Mouse (Mus musculus): ENCODE results near the gene Ibsp. TPM values are rescaled to one million over a fixed set of nuclear protein-coding genes. Genes with fewer than 3 reads are reported as not detected.

Gene Ibsp
- polyA plus RNA-seq, 1 experiment from 2014 or later = not detected

DNA sequence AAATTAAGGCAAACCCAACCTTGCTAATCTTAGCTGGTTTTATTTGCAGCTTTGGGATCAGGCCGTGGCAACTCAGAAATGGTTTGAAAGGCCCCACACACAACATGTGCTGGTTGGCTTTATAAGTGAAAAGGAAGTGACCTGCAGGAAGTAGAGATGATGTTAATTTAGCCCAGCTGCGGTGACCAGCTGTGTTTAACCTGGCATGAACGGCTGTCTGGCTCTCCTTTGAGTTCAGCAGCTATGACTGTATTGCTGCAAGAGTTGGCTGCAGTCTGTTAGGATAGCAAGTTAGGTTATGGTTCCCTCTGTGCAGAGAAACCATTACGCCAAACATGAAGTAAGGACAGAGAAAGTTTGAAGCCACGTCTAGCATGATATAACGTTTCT, 46.3 kb downstream of the Ibsp start:
- no peaks in the 10 kb centered on the region for H3K9me3 ChIP-seq (ENCODE audit: control insufficient read depth, low read length)
- H3K4me1 ChIP-seq (ENCODE audit: control insufficient read depth, insufficient read depth, low read length) = no peaks in the 10 kb centered on the region
- no peak overlapping the region for H3K9ac ChIP-seq (ENCODE audit: low read length)
- no peak overlapping the region for H3K4me2 ChIP-seq (ENCODE audit: low read depth, severe bottlenecking)
- H3K27ac ChIP-seq (replicated peaks; ENCODE audit: low read depth, low read length) = no peak overlapping the region
- no peak for ATAC-seq (ENCODE audit: insufficient number of reproducible peaks, low FRiP score, low TSS enrichment, low read depth)
- WGBS = 63% methylated on average over 6 of the region's 6 CpGs
- H3K36me3 ChIP-seq (ENCODE audit: control insufficient read depth, insufficient read depth, low read length) = no peaks in the 10 kb centered on the region
- no peak overlapping the region for H3K4me3 ChIP-seq (ENCODE audit: low read depth, low read length)
- H3K27me3 ChIP-seq (ENCODE audit: control insufficient read depth, insufficient read depth, low read length) = no peaks in the 10 kb centered on the region
- DNase-seq (ENCODE audit: low spot score) = peak; percentile 47

- no peak for ATAC-seq (ENCODE audit: insufficient number of reproducible peaks, low FRiP score, low TSS enrichment, low read depth)
- Histone ChIP-seq H3K9ac (ENCODE audit: low read length) (no peak overlapping the region), H3K27ac (replicated peaks; ENCODE audit: low read depth, low read length) (no peak overlapping the region), H3K4me3 (ENCODE audit: low read depth, low read length) (no peak overlapping the region), H3K4me1 (ENCODE audit: control insufficient read depth, insufficient read depth, low read length) (0 out of 2 replicates have a peak, but pooled peaks cover 3% of the 10 kb centered on the region), H3K36me3 (ENCODE audit: control insufficient read depth, insufficient read depth, low read length) (no peaks in the 10 kb centered on the region), H3K4me2 (ENCODE audit: low read depth, severe bottlenecking) (no peak overlapping the region), H3K27me3 (ENCODE audit: control insufficient read depth, insufficient read depth, low read length) (no peaks in the 10 kb centered on the region), H3K9me3 (ENCODE audit: control insufficient read depth, low read length) (no peaks in the 10 kb centered on the region)
- DNase-seq (ENCODE audit: low spot score) = no peak
- WGBS = 84% methylated on average over 1 of the region's 1 CpGs
Observed at GRCm38 (mm10) chr5:104351041-104351440, 52.1 kb downstream of the Ibsp start.

- H3K4me3 ChIP-seq (ENCODE audit: low read depth, low read length) = no peak overlapping the region
- ATAC-seq (ENCODE audit: insufficient number of reproducible peaks, low FRiP score, low TSS enrichment, low read depth) (no peak), DNase-seq (ENCODE audit: low spot score) (no peak)
- no peak overlapping the region for H3K9ac ChIP-seq (ENCODE audit: low read length)
- WGBS = 63% methylated on average over 5 of the region's 5 CpGs
- H3K27ac ChIP-seq (replicated peaks; ENCODE audit: low read depth, low read length) = no peak overlapping the region
- 0 out of 2 replicates have a peak, but pooled peaks cover 3% of the 10 kb centered on the region for H3K4me1 ChIP-seq (ENCODE audit: control insufficient read depth, insufficient read depth, low read length)
- no peak overlapping the region for H3K4me2 ChIP-seq (ENCODE audit: low read depth, severe bottlenecking)
- H3K36me3 ChIP-seq (ENCODE audit: control insufficient read depth, insufficient read depth, low read length) = no peaks in the 10 kb centered on the region
- no peaks in the 10 kb centered on the region for H3K9me3 ChIP-seq (ENCODE audit: control insufficient read depth, low read length)
- H3K27me3 ChIP-seq (ENCODE audit: control insufficient read depth, insufficient read depth, low read length) = no peaks in the 10 kb centered on the region
Observed at GRCm38 (mm10) chr5:104351874-104352273, 52.9 kb downstream of the Ibsp start.

DNA sequence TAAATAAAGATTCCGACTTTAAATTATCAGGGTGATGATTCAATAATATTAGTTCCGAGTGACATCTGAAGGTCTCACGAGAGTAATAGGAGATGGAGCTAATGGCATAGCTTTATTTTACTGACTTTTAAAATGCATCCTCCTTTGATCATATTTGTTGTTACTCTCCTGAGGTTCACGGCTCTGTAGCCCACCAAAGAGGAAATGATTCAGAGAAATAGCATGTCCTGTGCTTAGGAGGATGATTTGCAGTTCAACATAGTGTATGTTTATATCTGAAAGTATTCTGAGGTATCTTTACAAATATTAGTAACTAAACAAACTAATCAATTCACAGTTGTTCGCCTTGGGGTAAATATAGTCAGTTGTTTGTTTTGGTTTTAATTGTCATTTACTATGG, 58.6 kb downstream of the Ibsp start:
- no peak overlapping the region for H3K9ac ChIP-seq (ENCODE audit: low read length)
- ATAC-seq (ENCODE audit: insufficient number of reproducible peaks, low FRiP score, low TSS enrichment, low read depth) = no peak
- 61% methylated on average over 5 of the region's 5 CpGs for WGBS
- peaks cover 4% of the 10 kb centered on the region; the same call in 1 of the 2 replicates for H3K4me1 ChIP-seq (ENCODE audit: control insufficient read depth, insufficient read depth, low read length)
- no peaks in the 10 kb centered on the region for H3K27me3 ChIP-seq (ENCODE audit: control insufficient read depth, insufficient read depth, low read length)
- no peak overlapping the region for H3K4me2 ChIP-seq (ENCODE audit: low read depth, severe bottlenecking)
- no peak overlapping the region for H3K27ac ChIP-seq (replicated peaks; ENCODE audit: low read depth, low read length)
- H3K9me3 ChIP-seq (ENCODE audit: control insufficient read depth, low read length) = no peaks in the 10 kb centered on the region
- H3K36me3 ChIP-seq (ENCODE audit: control insufficient read depth, insufficient read depth, low read length) = no peaks in the 10 kb centered on the region
- no peak for DNase-seq (ENCODE audit: low spot score)
- H3K4me3 ChIP-seq (ENCODE audit: low read depth, low read length) = no peak overlapping the region

DNA sequence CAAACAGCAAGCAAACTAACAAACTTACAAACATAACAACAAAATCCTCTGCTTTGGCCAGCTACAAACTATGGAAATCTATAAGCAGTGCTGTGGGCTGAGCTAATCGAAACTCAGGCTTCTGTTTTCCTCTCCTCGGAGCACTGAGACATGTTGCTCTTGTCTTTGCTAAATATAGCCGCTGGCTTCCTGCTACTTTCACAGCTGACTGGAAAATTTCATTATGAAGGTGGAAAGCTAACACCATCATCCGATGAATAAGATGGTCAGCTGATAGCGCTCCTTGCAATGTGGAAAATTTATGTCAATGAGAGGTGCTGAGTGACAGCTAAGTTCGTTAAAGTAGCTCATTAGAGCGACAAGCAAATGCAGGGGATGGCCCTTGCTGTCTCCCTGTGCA, 59.6 kb downstream of the Ibsp start:
- WGBS = 42% methylated on average over 7 of the region's 7 CpGs
- H3K27ac ChIP-seq (replicated peaks; ENCODE audit: low read depth, low read length) = no peak overlapping the region
- no peak for ATAC-seq (ENCODE audit: insufficient number of reproducible peaks, low FRiP score, low TSS enrichment, low read depth)

GRCm38 (mm10) chr5:104359257-104359656, 60.3 kb downstream of the Ibsp start:
- Histone ChIP-seq H3K4me2 (ENCODE audit: low read depth, severe bottlenecking) (no peak overlapping the region), H3K27ac (replicated peaks; ENCODE audit: low read depth, low read length) (no peak overlapping the region), H3K9ac (ENCODE audit: low read length) (no peak overlapping the region), H3K27me3 (ENCODE audit: control insufficient read depth, insufficient read depth, low read length) (no peaks in the 10 kb centered on the region), H3K9me3 (ENCODE audit: control insufficient read depth, low read length) (no peaks in the 10 kb centered on the region), H3K36me3 (ENCODE audit: control insufficient read depth, insufficient read depth, low read length) (no peaks in the 10 kb centered on the region), H3K4me3 (ENCODE audit: low read depth, low read length) (no peak overlapping the region), H3K4me1 (ENCODE audit: control insufficient read depth, insufficient read depth, low read length) (peaks cover 4% of the 10 kb centered on the region; the same call in 1 of the 2 replicates)
- 11% methylated on average over 6 of the region's 6 CpGs for WGBS
- ATAC-seq (ENCODE audit: insufficient number of reproducible peaks, low FRiP score, low TSS enrichment, low read depth) (peak; percentile 65; the same call in 1 of the 2 replicates), DNase-seq (ENCODE audit: low spot score) (no peak)

More for the DNA sequence above, 59.6 kb downstream of the Ibsp start:
- H3K27me3 ChIP-seq (ENCODE audit: control insufficient read depth, insufficient read depth, low read length) = no peaks in the 10 kb centered on the region
- H3K9me3 ChIP-seq (ENCODE audit: control insufficient read depth, low read length) = no peaks in the 10 kb centered on the region
- no peak overlapping the region for H3K4me3 ChIP-seq (ENCODE audit: low read depth, low read length)
- no peak for DNase-seq (ENCODE audit: low spot score)
- no peak overlapping the region for H3K4me2 ChIP-seq (ENCODE audit: low read depth, severe bottlenecking)
- H3K9ac ChIP-seq (ENCODE audit: low read length) = no peak overlapping the region
- peaks cover 4% of the 10 kb centered on the region; the same call in 1 of the 2 replicates for H3K4me1 ChIP-seq (ENCODE audit: control insufficient read depth, insufficient read depth, low read length)
- no peaks in the 10 kb centered on the region for H3K36me3 ChIP-seq (ENCODE audit: control insufficient read depth, insufficient read depth, low read length)

Small RNA genes within 50 kb of the gene (microRNA-seq; reads per million reads assigned to microRNA genes)
- gene Gm23616 = not detected

Other genes with a start within 250 kb of the Ibsp start
- not detected in 2 replicates for gene Gm17660, start 221.6 kb upstream of the Ibsp start, polyA plus RNA-seq (2014; fragmentation: Nextera tagmentation; extraction: Ambion mirVana)
- gene Sparcl1, start 185.4 kb upstream of the Ibsp start, polyA plus RNA-seq (2014; fragmentation: Nextera tagmentation; extraction: Ambion mirVana) = 20.5 and 21.8 TPM in 2 replicates
- gene Dspp, start 128.5 kb upstream of the Ibsp start, polyA plus RNA-seq (2014; fragmentation: Nextera tagmentation; extraction: Ambion mirVana) = not detected in 2 replicates
- not detected in 2 replicates for gene Dmp1, start 96.6 kb upstream of the Ibsp start, polyA plus RNA-seq (2014; fragmentation: Nextera tagmentation; extraction: Ambion mirVana)
- not detected in 2 replicates for gene Mepe, start 26.2 kb downstream of the Ibsp start, polyA plus RNA-seq (2014; fragmentation: Nextera tagmentation; extraction: Ambion mirVana)
- 5.0 and 9.9 TPM in 2 replicates for gene Spp1, start 135.9 kb downstream of the Ibsp start, polyA plus RNA-seq (2014; fragmentation: Nextera tagmentation; extraction: Ambion mirVana)
- gene Pkd2, start 160.3 kb downstream of the Ibsp start, polyA plus RNA-seq (2014; fragmentation: Nextera tagmentation; extraction: Ambion mirVana) = 21.1 and 25.3 TPM in 2 replicates
- gene BC005561, start 209.2 kb downstream of the Ibsp start, polyA plus RNA-seq (2014; fragmentation: Nextera tagmentation; extraction: Ambion mirVana) = 17.0 and 18.1 TPM in 2 replicates